Mouse (Mus musculus) granulocyte monocyte progenitor cell, adult 5-6 weeks (primary cell): ENCODE measurements around the gene Usp11. TPM values are rescaled to one million over a fixed set of nuclear protein-coding genes. Genes with fewer than 3 reads are reported as not detected.

Experiments used
- ATAC-seq: replicated peaks from 2 replicates; pipeline ENCODE4 v1.8.0; 2016; ENCODE audit warnings: mild to moderate bottlenecking, moderate TSS enrichment, inconsistent platforms; ENCODE audit not compliant: poor library complexity, severe bottlenecking
- total RNA-seq, 2 experiments: library from RNA; stranded (forward) in 1 of 2; stranded (reverse) in 1 of 2; fragments of 200-712, 200-1000 nt in 1 of 2; fragments of >200 nt in 1 of 2; fragmentation: Nextera tagmentation in 1 of 2; gene quantifications; 2 replicates each; pipeline ENCODE4 v1.2.3; 2014 to 2017

The Usp11 gene
- total RNA-seq (2014; fragmentation: Nextera tagmentation), result 32.9 and 42.7 TPM in 2 replicates
- total RNA-seq (2017), result 36.3 and 41.6 TPM in 2 replicates

DNA sequence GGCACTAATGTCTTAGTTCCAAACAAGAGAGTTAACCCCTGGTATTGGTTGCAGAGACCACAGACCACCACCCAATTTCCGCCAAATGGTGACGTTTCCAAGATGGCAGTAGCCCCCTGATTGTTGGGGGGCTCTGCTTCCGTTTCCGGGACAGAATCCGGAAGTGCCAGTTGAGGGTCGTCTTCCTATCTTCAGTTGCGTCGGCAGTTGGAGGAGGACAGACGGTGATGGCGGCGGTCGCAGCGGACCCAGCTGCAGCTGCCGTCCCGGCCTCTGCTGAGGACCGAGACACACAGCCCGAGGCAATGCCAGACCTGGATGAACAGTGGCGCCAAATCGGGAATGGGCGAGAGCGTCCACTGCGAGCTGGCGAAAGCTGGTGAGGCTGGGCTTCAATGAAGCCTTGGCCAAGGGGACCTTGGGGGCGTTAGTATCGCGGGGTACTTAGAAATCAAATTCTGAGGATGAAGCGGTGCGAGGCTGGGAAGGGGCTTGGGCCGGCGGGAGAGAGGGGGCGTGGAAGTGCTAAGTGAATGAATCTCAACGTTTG lies at the start of gene Usp11:
Gene Usp11, plus strand, starts transcription at position 166 of the 550 bp plus-strand sequence.
- ATAC-seq, result peak; percentile 30

DNA sequence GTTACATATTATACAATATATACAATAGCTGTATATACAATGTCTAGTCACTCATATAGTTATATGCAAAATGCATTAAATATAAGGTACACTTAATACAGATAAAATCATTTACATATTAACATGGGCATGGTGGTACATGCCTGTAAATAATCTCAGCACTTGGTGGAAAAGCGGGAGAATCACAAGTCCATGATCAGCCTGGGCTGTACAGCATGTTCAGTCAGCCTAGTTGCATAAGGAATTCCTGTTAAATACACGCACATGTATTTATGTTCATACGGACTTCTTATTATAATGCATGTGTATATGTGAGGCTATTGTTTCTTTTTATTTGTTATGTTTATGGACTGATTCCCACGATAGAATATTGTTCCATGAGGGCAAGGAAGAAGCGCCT lies 46.1 kb upstream of the Usp11 start:
- ATAC-seq, result no peak

DNA sequence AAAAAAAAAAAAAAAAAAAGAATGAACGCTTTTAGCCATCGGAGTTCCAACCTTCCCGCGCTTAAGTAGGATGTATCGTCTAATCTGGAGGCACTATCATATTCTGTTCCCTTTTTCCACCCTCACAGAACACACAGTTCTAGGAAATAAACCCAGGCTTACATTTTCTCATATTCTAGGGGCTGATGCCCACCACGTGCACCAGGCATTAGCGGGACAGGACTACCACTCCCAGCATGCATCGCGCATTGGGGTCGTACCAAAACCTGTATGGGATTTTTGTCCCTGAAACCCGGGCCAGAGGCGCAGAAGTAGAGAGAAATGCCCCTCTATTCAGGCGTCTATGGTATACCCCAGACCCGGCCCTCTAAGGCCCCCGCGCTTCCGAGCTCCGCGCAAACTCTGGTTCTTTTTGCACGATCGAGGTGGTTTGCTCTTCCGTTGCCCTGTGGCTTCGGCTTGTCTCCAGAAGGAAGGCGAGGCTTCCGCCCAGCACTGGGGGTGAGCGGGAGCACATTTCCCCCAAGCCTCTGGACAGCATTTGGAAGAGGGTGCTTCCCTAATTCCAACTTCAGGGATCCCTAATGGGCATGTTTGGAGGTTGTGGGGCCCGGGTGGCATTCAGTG lies 45.6 kb upstream of the Usp11 start, which contains the start of gene Uba1:
Gene Uba1, plus strand, starts transcription at position 301 of the 627 bp plus-strand sequence.
- ATAC-seq, result peak; percentile 84

GRCm38 (mm10) chrX:20658891-20659406 lies 44.8 kb upstream of the Usp11 start:
- ATAC-seq, result peak; percentile 15; the same call in 1 of the 2 replicates

DNA sequence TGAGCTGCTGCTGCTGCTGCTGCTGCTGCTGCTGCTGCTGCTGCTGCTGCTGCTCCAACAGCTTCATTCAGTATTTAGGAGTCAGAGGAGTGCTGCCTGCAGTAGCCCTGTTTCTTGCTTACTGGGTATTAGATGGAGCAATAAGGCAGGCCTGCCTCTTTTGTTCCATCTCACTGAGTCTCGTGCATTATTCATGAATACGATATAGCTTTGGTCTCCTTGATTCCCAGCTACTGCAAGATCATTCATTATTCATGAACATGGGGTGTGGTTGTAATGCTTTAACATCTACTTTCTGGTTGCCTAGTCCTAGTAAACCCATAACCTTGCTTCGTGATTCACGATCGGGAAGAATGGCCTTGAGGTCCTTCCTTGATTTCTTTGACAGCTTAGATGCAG lies 41.4 kb upstream of the Usp11 start:
- ATAC-seq, result no peak

- ATAC-seq, result peak; percentile 74
Observed at GRCm38 (mm10) chrX:20662716-20663443, 40.8 kb upstream of the Usp11 start.

- ATAC-seq, result no peak
Observed at GRCm38 (mm10) chrX:20663444-20663790, 40.3 kb upstream of the Usp11 start.

- ATAC-seq, result peak; percentile 80
Observed at GRCm38 (mm10) chrX:20687519-20688067, 16.1 kb upstream of the Usp11 start, which contains the start of gene Cdk16. TSS of gene Cdk16 (plus strand) at chrX:20687954.

- peak; percentile 64 for ATAC-seq
Observed at GRCm38 (mm10) chrX:20688068-20688547, 15.6 kb upstream of the Usp11 start.

- peak; percentile 28 for ATAC-seq
Observed at GRCm38 (mm10) chrX:20688615-20689014, 15.1 kb upstream of the Usp11 start.

GRCm38 (mm10) chrX:20691566-20691965 lies 12.1 kb upstream of the Usp11 start:
- ATAC-seq, result no peak

- ATAC-seq, result no peak
Observed at GRCm38 (mm10) chrX:20692616-20693015, 11.1 kb upstream of the Usp11 start.

DNA sequence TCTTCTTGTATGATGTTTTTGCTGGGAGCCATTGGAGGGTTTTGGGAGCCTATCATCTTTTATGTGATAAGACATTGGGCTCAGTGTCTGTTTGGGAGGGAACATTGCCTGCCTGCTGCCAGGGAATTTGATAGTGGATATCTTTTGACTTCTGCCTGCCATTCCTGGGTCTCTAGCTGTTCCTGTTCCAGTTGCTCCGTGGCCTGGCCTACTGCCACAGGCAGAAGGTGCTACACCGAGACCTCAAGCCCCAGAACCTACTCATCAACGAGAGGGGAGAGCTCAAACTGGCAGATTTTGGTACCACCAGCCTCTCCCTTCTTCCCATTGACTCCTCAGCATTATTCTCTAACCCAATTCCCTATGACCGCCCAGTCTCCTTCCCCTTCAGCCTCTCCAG lies 7.9 kb upstream of the Usp11 start:
- no peak for ATAC-seq

- ATAC-seq, result peak; percentile 92
Observed at GRCm38 (mm10) chrX:20704295-20705082, 783 bp downstream of the Usp11 start.

- ATAC-seq, result no peak
Observed at GRCm38 (mm10) chrX:20705083-20705402, 1.3 kb downstream of the Usp11 start.

DNA sequence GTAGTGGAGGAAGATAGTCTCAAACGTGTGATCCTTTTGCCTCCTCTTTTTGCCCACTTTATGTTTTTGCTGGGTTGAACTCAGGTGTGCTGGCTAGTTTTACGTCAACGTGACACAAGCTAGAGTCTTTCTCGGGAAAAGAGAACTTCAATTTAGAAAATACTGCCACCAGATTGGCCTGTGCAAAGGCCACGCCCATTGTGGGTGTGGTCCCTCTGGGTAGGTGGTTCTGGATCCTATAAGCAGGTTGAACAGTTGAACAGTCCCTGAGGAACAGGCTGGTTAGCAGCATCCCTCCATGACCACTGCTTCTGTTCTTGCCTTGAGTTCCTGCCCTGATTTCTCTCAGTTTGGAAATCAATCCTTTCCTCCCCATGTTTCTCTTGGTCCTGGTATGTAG lies 25.0 kb downstream of the Usp11 start:
- ATAC-seq, result no peak

DNA sequence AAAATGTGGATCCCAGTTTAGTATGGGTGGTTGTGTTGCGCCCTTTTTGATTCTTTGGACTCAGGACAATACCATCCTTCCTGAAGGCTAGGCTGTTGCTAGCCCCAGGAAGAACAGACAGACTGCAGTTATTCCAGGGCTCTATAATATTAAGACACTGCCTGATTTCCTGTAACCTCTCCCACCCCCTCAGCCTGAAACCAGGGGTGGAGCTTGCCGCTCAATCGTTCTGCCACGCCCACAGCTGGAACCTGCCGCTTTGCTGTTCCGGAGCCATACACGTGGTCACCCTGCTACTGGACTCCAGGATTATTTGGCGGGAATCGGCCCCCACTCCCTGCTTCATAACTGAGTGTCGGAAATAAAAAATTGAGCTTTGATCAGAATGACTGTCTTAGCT lies 26.3 kb downstream of the Usp11 start:
- ATAC-seq, result peak; percentile 53; the same call in 1 of the 2 replicates

- ATAC-seq, result no peak
Observed at GRCm38 (mm10) chrX:20736479-20736878, 32.8 kb downstream of the Usp11 start.

GRCm38 (mm10) chrX:20748829-20749228 lies 45.1 kb downstream of the Usp11 start:
- no peak for ATAC-seq

- no peak for ATAC-seq
Observed at GRCm38 (mm10) chrX:20761201-20761600, 57.5 kb downstream of the Usp11 start.
